Mouse (Mus musculus) intestine, embryonic 15.5 days (tissue): ENCODE data around the gene Usp35. TPM values are rescaled to one million over a fixed set of nuclear protein-coding genes. Genes with fewer than 3 reads are reported as not detected.

ENCODE experiments used
- ATAC-seq: fragments of 200-750 bp; cut with Nextera tagmentation; 2 replicates; pipeline ENCODE4 v1.8.0; 2017; ENCODE audit warnings: moderate TSS enrichment, moderate library complexity
- H3K27ac ChIP-seq: fragments of 300-500 bp; sonication (generic); 2 replicates; pipeline ENCODE4 v1.5.1; 2015; ENCODE audit warnings: mild to moderate bottlenecking, inconsistent platforms
- H3K27me3 ChIP-seq: fragments of 300-500 bp; sonication (generic); replicated peaks from 2 replicates; pipeline ENCODE4 v1.6.1; 2015; ENCODE audit warnings: inconsistent platforms
- H3K36me3 ChIP-seq: fragments of 300-500 bp; sonication (generic); 2 replicates; pipeline ENCODE4 v1.6.1; 2015; ENCODE audit warnings: inconsistent platforms
- H3K4me1 ChIP-seq: fragments of 300-500 bp; sonication (generic); replicated peaks from 2 replicates; pipeline ENCODE4 v1.6.1; 2015; ENCODE audit warnings: inconsistent platforms
- H3K4me2 ChIP-seq: fragments of 300-500 bp; sonication (generic); replicated peaks from 2 replicates; pipeline ENCODE4 v1.6.1; 2015; ENCODE audit warnings: mild to moderate bottlenecking, inconsistent platforms
- H3K4me3 ChIP-seq: fragments of 300-500 bp; sonication (generic); replicated peaks from 2 replicates; pipeline ENCODE4 v1.5.1; 2015; ENCODE audit warnings: inconsistent platforms
- H3K9ac ChIP-seq: fragments of 300-500 bp; sonication (generic); 2 replicates; pipeline ENCODE4 v1.6.1; 2015; ENCODE audit warnings: inconsistent platforms
- H3K9me3 ChIP-seq: fragments of 300-500 bp; sonication (generic); 2 replicates; pipeline ENCODE4 v1.6.1; 2016; ENCODE audit warnings: inconsistent platforms
- WGBS: fragments of 180-500 bp; shearing (Covaris S2); methylation state at CpG from one replicate; pipeline ENCODE4 v1.1.7; 2015; 5-methylcytosine and 5-hydroxymethylcytosine counted together
- polyA plus RNA-seq: library from polyadenylated mRNA; unstranded; fragments of >200 nt; fragmentation: Nextera tagmentation; extraction: Ambion mirVana; gene quantifications from 2 replicates; pipeline ENCODE4 v1.2.1, GENCODE M21; 2015

The Usp35 gene
- polyA plus RNA-seq, 1 experiment from 2014 or later = 1.2 TPM

DNA sequence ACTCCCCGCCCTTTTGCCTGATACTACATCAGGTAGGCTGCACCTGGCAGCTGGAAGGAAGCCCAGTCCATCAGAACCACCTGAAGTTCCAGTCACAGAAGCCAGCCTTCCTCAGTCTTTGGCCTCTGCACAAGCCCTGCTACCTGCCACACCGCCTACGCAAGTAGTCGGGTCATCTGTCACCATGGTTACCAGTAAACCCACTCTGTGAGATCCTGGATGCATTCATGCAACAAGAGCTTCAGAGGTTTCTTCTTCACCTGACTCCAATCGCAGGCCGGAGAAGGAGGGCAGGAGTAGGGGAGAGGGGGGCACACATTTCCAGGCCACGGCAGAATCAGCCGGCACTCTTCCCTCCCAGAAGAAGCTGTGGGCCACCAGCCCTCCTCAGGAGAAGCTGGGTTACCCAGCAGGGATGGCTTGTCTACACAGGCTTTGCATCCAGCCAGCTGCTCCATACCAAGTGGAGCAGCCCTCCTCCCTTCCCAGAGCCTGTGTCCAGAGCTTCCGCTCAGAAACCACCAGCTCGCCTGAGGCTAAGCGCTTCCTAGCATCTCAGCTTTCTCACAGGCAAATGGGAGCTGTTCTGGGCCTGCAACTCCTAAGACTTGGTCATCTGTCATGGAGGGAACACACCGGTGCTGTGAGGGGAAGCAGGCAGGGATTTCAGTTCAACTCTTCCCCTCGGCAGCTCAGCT, 2.8 kb downstream of the Usp35 start:
- H3K4me1 ChIP-seq = peaks cover 26% of the 10 kb centered on the region
- no peak overlapping the region for H3K27ac ChIP-seq
- H3K9me3 ChIP-seq = no peaks in the 10 kb centered on the region
- H3K27me3 ChIP-seq = peaks cover 25% of the 10 kb centered on the region
- ATAC-seq = no peak
- H3K4me2 ChIP-seq = no peak overlapping the region
- H3K36me3 ChIP-seq = no peaks in the 10 kb centered on the region
- no peak overlapping the region for H3K9ac ChIP-seq
- no peak overlapping the region for H3K4me3 ChIP-seq
- 68% methylated on average over 13 of the region's 13 CpGs for whole genome bisulfite sequencing

DNA sequence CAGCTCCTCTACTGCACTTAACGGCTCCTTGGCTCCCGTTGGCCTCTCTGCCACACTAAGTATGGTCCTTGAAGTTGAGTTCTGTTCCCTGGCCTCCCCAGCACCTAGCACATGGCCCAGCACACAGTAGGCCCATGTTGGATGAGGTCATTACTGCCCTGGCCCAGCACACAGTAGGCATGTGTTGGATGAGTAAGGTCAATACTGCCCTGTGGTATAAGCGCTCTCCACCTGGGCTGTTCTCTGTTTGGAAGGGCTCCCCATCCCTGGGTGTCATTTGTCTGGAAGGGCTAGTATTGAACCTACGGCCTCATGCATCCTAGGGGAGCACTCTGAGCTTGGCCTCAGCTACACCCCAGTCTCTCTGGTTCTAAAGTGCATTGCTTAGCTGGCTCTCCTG, 4.4 kb downstream of the Usp35 start:
- WGBS = 95% methylated on average over 4 of the region's 4 CpGs
- peaks cover 17% of the 10 kb centered on the region; the same call in 1 of the 2 replicates for H3K4me1 ChIP-seq
- H3K4me3 ChIP-seq = no peak overlapping the region
- no peak overlapping the region for H3K9ac ChIP-seq
- no peak overlapping the region for H3K27ac ChIP-seq
- no peak for ATAC-seq
- no peak overlapping the region for H3K4me2 ChIP-seq
- peaks cover 25% of the 10 kb centered on the region for H3K27me3 ChIP-seq
- H3K9me3 ChIP-seq = no peaks in the 10 kb centered on the region
- no peaks in the 10 kb centered on the region for H3K36me3 ChIP-seq

DNA sequence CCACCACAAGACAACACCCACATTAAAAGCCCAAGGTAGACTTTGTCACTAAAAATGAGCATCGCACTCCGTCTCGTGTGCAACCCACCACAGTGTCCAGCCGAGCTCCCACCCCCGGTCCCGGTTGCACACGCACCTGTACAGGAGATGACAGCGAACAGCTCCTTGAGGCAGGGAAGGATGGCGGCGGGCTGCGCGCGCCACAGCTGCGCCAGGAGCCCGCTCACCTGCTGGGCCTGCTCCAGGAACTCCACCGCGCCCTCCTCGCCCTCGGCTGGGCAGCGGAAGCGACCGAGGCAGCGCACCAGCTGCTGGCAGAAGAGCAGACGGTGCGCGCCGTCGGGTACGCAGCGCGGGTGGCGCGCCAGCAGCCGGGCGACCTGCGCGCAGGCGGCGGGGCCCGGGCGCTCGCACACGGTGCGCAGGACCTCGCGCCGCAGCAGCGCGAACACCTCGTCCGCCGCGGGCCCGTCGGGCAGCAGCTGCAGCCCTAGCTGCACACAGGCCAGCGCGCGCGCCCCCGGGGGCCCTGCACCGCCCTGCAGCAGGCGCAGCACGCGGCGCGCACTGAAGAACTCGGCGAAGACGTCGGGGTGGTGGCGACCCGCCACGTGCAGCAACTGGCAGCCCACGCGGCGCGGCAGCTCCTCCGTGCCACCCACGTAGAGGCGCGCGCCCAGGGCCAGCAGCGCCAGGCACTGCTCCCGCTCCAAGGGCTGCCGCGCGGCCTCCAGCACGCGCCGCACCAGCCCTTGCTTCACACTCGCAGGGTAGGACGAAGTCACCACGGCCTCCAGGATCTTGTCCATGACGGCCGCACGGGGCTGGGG, 6.4 kb downstream of the Usp35 start:
- peak overlapping the region; percentile 63 for H3K4me2 ChIP-seq
- H3K9ac ChIP-seq = no peak overlapping the region
- peak overlapping the region; percentile 33 for H3K4me3 ChIP-seq
- H3K9me3 ChIP-seq = no peaks in the 10 kb centered on the region
- WGBS = 14% methylated on average over 94 of the region's 96 CpGs
- peaks cover 9% of the 10 kb centered on the region; the same call in 1 of the 2 replicates for H3K4me1 ChIP-seq
- H3K27me3 ChIP-seq = peaks cover 25% of the 10 kb centered on the region
- no peak overlapping the region for H3K27ac ChIP-seq
- peak; percentile 16; the same call in 1 of the 2 replicates for ATAC-seq
- H3K36me3 ChIP-seq = no peaks in the 10 kb centered on the region

DNA sequence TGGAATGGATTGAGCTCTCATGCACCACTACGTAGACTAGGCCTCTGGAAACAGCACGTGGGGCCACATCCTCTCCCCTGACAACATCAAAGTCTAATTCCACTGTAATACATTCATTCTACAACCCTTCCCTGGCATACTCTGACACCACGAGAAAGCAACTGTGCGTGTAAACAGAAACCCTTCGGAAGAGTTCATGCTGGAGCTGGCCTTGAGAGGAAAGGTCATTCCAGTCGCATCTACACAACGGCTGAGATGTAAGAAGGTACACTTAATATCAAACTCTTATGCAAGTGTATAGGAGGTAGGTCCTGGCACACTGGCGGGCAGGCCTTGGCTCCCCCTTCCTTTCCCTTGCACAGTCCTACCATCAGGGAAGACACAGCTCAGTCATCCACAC, 7.5 kb downstream of the Usp35 start:
- no peaks in the 10 kb centered on the region for H3K9me3 ChIP-seq
- peaks cover 25% of the 10 kb centered on the region for H3K27me3 ChIP-seq
- H3K4me3 ChIP-seq = no peak overlapping the region
- no peak overlapping the region for H3K27ac ChIP-seq
- H3K9ac ChIP-seq = no peak overlapping the region
- H3K4me2 ChIP-seq = no peak overlapping the region
- H3K36me3 ChIP-seq = no peaks in the 10 kb centered on the region
- peaks cover 9% of the 10 kb centered on the region; the same call in 1 of the 2 replicates for H3K4me1 ChIP-seq
- 89% methylated on average over 8 of the region's 8 CpGs for WGBS
- no peak for ATAC-seq

DNA sequence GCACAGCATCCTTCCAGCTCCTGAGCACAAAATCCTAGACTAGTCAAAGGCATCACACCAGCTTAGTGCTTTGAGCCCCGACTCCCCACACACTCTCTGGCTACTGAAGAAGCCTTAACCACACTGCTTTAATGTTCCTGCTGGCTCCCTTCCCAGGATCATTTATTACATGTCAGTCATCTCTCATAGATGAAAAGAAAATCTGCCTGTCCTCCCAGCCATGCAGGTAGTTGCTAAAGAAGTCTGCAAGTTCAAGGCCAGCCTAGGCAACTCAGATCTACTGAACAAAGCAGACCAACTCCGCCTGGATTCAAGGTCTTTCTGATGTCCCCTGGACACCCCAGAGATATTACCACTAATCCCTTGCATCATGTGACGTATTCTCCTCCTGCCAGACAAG, 14.1 kb downstream of the Usp35 start:
- 80% methylated on average over 3 of the region's 3 CpGs for WGBS
- Histone ChIP-seq H3K4me2 (no peak overlapping the region), H3K9me3 (no peaks in the 10 kb centered on the region), H3K9ac (no peak overlapping the region), H3K4me3 (no peak overlapping the region), H3K27me3 (no peaks in the 10 kb centered on the region), H3K4me1 (no peaks in the 10 kb centered on the region), H3K27ac (no peak overlapping the region), H3K36me3 (no peaks in the 10 kb centered on the region)
- ATAC-seq = no peak

DNA sequence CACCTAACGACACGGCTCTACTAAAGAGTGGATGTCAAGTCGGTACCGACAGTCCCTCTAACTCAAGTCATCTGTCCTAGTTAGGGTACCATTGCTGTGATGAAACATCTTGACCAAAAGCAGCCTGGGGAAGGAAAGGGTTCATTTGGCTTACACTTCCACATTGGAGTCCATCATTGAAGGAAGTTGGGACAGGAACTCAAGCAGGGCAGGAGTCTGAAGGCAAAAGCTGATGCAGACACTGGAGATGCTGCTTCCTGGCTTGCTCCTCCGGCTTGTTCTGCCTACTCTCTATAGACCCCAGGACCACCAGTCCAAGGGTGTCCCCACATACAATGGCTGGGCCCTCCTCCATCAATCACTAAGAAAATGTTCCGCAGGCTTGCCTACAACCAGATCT, 16.2 kb downstream of the Usp35 start:
- no peaks in the 10 kb centered on the region for H3K36me3 ChIP-seq
- no peak overlapping the region for H3K4me3 ChIP-seq
- no peak overlapping the region for H3K4me2 ChIP-seq
- H3K9ac ChIP-seq = no peak overlapping the region
- H3K27ac ChIP-seq = no peak overlapping the region
- no peaks in the 10 kb centered on the region for H3K4me1 ChIP-seq
- H3K9me3 ChIP-seq = no peaks in the 10 kb centered on the region
- no peak for ATAC-seq
- WGBS = 85% methylated on average over 6 of the region's 6 CpGs
- H3K27me3 ChIP-seq = no peaks in the 10 kb centered on the region

DNA sequence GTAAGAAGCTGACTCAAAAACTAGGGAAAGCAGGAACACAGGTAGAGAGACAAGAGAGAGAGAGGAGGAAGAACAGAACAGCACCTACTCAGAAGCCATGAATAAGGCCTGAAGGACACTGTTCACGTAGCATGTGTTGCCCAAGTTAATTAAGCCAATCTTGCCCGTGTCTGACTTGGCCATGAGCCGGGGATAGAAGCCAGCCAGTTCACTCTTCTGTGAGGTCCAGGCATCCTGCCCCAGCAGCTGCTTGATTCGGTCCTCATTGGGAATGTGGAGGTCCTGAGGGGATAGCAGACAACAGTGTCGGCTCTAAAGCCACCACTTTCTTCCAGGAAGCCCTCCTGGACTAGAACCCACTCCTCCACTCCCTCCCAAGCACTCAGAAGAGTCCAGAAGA, 17.2 kb downstream of the Usp35 start:
- Histone ChIP-seq H3K27me3 (no peaks in the 10 kb centered on the region), H3K36me3 (no peaks in the 10 kb centered on the region), H3K27ac (no peak overlapping the region), H3K4me2 (no peak overlapping the region), H3K4me3 (no peak overlapping the region), H3K4me1 (no peaks in the 10 kb centered on the region), H3K9ac (no peak overlapping the region), H3K9me3 (no peaks in the 10 kb centered on the region)
- 84% methylated on average over 5 of the region's 5 CpGs for WGBS
- ATAC-seq = no peak

DNA sequence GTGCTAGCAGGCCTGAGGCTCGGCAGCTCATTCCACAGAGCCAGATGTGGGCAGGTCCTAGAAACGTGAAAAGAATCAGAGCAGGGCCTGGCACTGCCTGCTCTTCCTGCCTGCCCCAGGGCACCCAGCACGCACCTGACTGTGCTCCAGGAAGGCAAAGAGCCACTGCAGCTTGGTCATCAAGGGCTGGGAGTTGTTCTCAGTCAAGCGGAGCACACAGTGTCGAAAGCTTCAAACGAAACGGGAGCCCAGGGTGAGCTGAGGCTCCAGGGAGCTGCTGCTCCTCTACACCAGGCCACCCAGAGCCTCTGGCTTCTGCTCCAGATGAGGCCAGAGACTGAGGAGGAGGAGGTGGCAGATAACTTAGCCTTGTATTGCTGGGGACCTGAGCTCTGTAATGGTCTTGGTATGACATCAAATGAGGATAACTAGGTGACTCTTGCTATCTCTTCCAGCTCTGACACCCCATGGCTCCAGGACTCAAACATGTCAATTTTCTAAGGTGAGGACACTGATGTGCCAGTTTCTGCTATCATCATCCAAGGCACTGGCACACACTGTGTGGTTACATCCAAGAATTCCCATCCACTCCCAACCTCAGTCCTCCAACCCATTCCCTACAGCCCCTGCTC, 18.3 kb downstream of the Usp35 start:
- peaks cover 3% of the 10 kb centered on the region for H3K36me3 ChIP-seq
- no peak overlapping the region for H3K4me3 ChIP-seq
- no peak overlapping the region for H3K4me2 ChIP-seq
- H3K4me1 ChIP-seq = no peaks in the 10 kb centered on the region
- no peak for ATAC-seq
- H3K9me3 ChIP-seq = no peaks in the 10 kb centered on the region
- 80% methylated on average over 7 of the region's 7 CpGs for WGBS
- no peak overlapping the region for H3K27ac ChIP-seq
- H3K27me3 ChIP-seq = no peaks in the 10 kb centered on the region
- no peak overlapping the region for H3K9ac ChIP-seq

DNA sequence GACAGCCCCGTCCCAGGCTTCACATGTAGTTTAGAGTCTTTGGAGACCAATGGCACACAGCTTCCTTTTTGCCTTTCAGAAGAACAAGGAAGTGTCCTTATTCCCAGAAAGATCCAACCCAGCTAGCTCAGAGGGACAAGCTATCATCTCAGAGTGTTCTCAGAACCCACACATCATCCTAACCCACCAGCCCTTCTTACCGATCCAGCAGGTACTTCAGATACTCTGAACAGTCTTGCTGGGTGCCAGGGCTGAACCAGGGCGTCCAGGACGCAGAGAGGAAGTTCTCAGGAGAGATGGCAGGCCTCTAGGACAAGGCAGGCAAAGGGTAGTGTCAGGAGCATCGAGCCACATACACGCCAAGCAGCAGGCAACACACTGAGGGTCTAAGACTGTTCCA, 19.0 kb downstream of the Usp35 start:
- H3K4me3 ChIP-seq = no peak overlapping the region
- no peak for ATAC-seq
- no peak overlapping the region for H3K27ac ChIP-seq
- H3K9ac ChIP-seq = no peak overlapping the region
- peaks cover 7% of the 10 kb centered on the region for H3K36me3 ChIP-seq
- H3K4me2 ChIP-seq = no peak overlapping the region
- no peaks in the 10 kb centered on the region for H3K27me3 ChIP-seq
- H3K4me1 ChIP-seq = no peaks in the 10 kb centered on the region
- 86% methylated on average over 6 of the region's 6 CpGs for WGBS
- H3K9me3 ChIP-seq = no peaks in the 10 kb centered on the region

DNA sequence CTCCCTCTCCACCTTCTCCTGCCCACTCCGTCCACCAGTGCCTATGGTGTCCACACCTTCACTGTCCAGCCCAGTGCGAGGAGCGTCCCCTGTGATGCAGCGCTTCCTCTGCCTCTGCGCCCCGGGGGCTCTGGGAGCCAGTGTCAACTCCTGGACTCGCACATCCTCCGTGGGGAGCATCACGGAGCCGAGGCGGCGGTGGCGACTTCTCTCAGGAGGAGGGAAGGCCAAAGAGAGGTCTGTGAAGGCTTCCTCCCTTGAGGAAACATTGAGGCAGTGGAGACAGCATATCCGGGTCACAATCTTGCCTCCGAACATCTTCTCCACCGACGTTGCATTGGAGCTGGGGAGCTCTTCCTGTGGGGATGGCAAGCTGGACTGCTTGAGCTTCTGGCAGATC, 19.6 kb downstream of the Usp35 start:
- Histone ChIP-seq H3K36me3 (peaks cover 7% of the 10 kb centered on the region), H3K9ac (no peak overlapping the region), H3K4me1 (no peaks in the 10 kb centered on the region), H3K4me3 (no peak overlapping the region), H3K4me2 (no peak overlapping the region), H3K27ac (no peak overlapping the region), H3K9me3 (no peaks in the 10 kb centered on the region), H3K27me3 (no peaks in the 10 kb centered on the region)
- no peak for ATAC-seq
- WGBS = 91% methylated on average over 17 of the region's 17 CpGs

DNA sequence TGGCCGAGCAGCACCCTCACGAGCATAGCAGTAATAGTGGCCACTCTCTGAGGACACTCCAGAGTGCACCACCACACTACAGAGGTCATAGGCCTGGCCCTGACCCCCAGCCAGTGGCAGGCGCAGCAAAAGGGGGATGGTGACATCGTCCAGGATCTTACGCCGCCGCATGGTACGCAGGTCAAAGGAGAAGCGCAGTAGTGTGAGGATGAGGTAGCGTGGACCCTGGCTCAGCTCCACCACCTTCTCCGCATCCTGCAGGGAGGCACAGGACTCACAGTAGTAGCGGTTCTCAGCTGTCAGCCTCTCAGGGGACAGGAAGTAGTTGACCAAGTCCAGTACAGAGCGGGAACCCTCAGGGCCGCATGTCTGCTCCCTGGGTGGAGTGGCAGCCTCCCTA, 20.2 kb downstream of the Usp35 start:
- ATAC-seq = no peak
- Histone ChIP-seq H3K9ac (no peak overlapping the region), H3K36me3 (peaks cover 7% of the 10 kb centered on the region), H3K4me2 (no peak overlapping the region), H3K4me1 (no peaks in the 10 kb centered on the region), H3K27me3 (no peaks in the 10 kb centered on the region), H3K9me3 (no peaks in the 10 kb centered on the region), H3K4me3 (no peak overlapping the region), H3K27ac (no peak overlapping the region)
- 96% methylated on average over 14 of the region's 14 CpGs for WGBS

DNA sequence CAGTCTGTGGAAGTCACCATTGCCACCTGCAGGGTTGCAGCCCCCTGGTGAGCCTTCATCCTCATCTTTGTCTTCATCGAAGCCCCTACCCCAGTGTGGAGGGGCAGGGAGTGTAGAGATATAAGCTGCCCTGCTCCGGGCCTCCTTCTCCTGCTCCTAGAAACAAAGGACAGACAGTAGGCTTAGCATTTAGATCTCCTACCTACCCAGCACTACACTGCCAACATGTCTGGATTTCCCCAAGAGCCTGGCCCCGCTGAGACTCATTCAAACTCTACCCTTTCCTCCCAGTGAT, 21.5 kb downstream of the Usp35 start:
- ATAC-seq = no peak
- Histone ChIP-seq H3K27ac (no peak overlapping the region), H3K9me3 (no peaks in the 10 kb centered on the region), H3K4me3 (no peak overlapping the region), H3K4me2 (no peak overlapping the region), H3K27me3 (no peaks in the 10 kb centered on the region), H3K4me1 (no peaks in the 10 kb centered on the region), H3K36me3 (peaks cover 7% of the 10 kb centered on the region), H3K9ac (no peak overlapping the region)
- 91% methylated on average over 3 of the region's 3 CpGs for WGBS
